Mouse (Mus musculus): ENCODE data around the gene Nrap. TPM values are rescaled to one million over a fixed set of nuclear protein-coding genes. Genes with fewer than 3 reads are reported as not detected.

The Nrap gene
- polyA plus RNA-seq, 1 experiment from 2014 or later, result 0.47 TPM

GRCm38 (mm10) chr19:56336826-56337225 lies 53.0 kb downstream of the Nrap start:
- no peak overlapping the region for H3K9ac ChIP-seq
- no peak overlapping the region for H3K4me2 ChIP-seq
- H3K4me3 ChIP-seq (replicated peaks), result no peak overlapping the region
- H3K27me3 ChIP-seq, result no peaks in the 10 kb centered on the region
- WGBS (ENCODE audit: insufficient replicate concordance), result 64% methylated on average over 12 of the region's 12 CpGs
- no peaks in the 10 kb centered on the region for H3K9me3 ChIP-seq (replicated peaks)
- no peaks in the 10 kb centered on the region for H3K4me1 ChIP-seq (replicated peaks)
- no peak for ATAC-seq (ENCODE audit: insufficient read depth)
- H3K27ac ChIP-seq (replicated peaks), result no peak overlapping the region
- H3K36me3 ChIP-seq (replicated peaks), result no peaks in the 10 kb centered on the region

DNA sequence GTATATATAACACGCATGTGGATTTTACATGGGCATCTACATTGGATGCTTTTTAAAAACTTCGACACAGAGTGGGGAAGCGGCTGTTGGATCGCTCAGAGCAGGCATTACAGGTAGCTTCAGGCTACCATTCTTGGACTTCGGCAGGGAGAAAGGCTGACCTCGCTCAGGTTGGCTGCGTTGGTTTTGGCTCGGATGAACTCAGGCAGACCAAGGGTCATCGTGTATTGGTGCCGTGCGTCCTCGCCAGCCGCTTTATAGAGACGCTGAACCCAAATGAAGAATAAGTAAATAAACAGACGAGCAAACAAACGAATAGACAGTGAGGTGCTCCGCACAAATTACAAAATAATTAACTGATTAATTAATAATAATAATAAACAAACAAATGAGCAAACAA lies 53.5 kb downstream of the Nrap start:
- Histone ChIP-seq H3K36me3 (replicated peaks) (no peaks in the 10 kb centered on the region), H3K27ac (replicated peaks) (no peak overlapping the region), H3K9ac (no peak overlapping the region), H3K4me1 (replicated peaks) (no peaks in the 10 kb centered on the region), H3K27me3 (no peaks in the 10 kb centered on the region), H3K9me3 (replicated peaks) (no peaks in the 10 kb centered on the region), H3K4me3 (replicated peaks) (no peak overlapping the region), H3K4me2 (no peak overlapping the region)
- WGBS (ENCODE audit: insufficient replicate concordance), result 78% methylated on average over 17 of the region's 17 CpGs
- ATAC-seq (ENCODE audit: insufficient read depth), result no peak

- Histone ChIP-seq H3K9ac (no peak overlapping the region), H3K9me3 (replicated peaks) (no peaks in the 10 kb centered on the region), H3K36me3 (replicated peaks) (no peaks in the 10 kb centered on the region), H3K4me2 (no peak overlapping the region), H3K27ac (replicated peaks) (no peak overlapping the region), H3K4me1 (replicated peaks) (no peaks in the 10 kb centered on the region), H3K27me3 (no peaks in the 10 kb centered on the region; the same call in 1 of the 2 replicates), H3K4me3 (replicated peaks) (no peak overlapping the region)
- ATAC-seq (ENCODE audit: insufficient read depth), result no peak
- 73% methylated on average over 21 of the region's 21 CpGs for WGBS (ENCODE audit: insufficient replicate concordance)
Measured at GRCm38 (mm10) chr19:56326243-56326855, 63.5 kb downstream of the Nrap start.

GRCm38 (mm10) chr19:56325676-56326075 lies 64.2 kb downstream of the Nrap start:
- Histone ChIP-seq H3K36me3 (replicated peaks) (no peaks in the 10 kb centered on the region), H3K4me1 (replicated peaks) (0 out of 2 replicates have a peak, but pooled peaks cover 1% of the 10 kb centered on the region), H3K9ac (no peak overlapping the region), H3K4me3 (replicated peaks) (no peak overlapping the region), H3K4me2 (no peak overlapping the region), H3K27me3 (no peaks in the 10 kb centered on the region; the same call in 1 of the 2 replicates), H3K27ac (replicated peaks) (no peak overlapping the region), H3K9me3 (replicated peaks) (no peaks in the 10 kb centered on the region)
- WGBS (ENCODE audit: insufficient replicate concordance), result 64% methylated on average over 10 of the region's 10 CpGs
- ATAC-seq (ENCODE audit: insufficient read depth), result no peak

- WGBS (ENCODE audit: insufficient replicate concordance), result 70% methylated on average over 12 of the region's 12 CpGs
Measured at GRCm38 (mm10) chr19:56321303-56321920, 68.4 kb downstream of the Nrap start.

DNA sequence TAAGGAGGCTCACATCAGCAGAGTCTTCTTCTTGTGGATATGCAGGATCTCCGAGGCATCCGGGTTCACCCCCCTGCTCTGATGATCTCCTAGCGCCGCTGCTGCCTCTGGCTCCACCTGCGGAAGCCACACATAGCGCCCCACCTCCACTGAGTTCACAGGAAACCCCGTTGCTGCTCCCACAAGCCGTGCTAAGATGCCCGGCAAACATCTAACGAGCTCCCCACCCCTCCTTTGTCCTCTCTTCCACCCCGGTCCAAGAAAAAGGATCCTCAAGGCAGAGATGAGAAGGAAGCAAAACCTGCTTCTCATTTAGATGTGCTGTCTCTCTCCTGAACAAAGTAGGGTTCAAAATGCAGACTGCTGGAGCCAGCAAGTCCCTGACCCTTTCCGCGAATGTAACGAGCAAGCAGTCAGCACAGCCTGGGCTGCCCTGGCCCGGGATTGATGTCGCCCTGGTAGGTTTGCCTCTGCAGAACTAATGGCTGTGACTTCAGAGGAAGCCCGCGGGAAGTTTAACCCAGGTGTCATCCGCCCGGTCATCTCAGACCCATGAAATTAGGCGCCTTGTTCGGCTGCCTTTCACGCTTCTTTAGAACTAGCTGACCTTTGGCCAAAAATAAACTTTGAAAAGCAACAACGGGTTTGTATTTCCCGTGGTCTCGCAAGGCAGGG lies 69.5 kb downstream of the Nrap start:
- peaks cover 21% of the 10 kb centered on the region for H3K4me1 ChIP-seq (replicated peaks)
- H3K27ac ChIP-seq (replicated peaks), result no peak overlapping the region
- H3K9ac ChIP-seq, result no peak overlapping the region
- no peaks in the 10 kb centered on the region; the same call in 1 of the 2 replicates for H3K27me3 ChIP-seq
- 0 out of 2 replicates have a peak, but pooled peaks cover 3% of the 10 kb centered on the region for H3K36me3 ChIP-seq (replicated peaks)
- H3K4me2 ChIP-seq, result peak overlapping the region; percentile 48
- no peak for ATAC-seq (ENCODE audit: insufficient read depth)
- 33% methylated on average over 26 of the region's 26 CpGs for WGBS (ENCODE audit: insufficient replicate concordance)
- H3K9me3 ChIP-seq (replicated peaks), result no peaks in the 10 kb centered on the region
- H3K4me3 ChIP-seq (replicated peaks), result no peak overlapping the region

More at GRCm38 (mm10) chr19:56321303-56321920, 68.4 kb downstream of the Nrap start:
- Histone ChIP-seq H3K9me3 (replicated peaks) (no peaks in the 10 kb centered on the region), H3K36me3 (replicated peaks) (0 out of 2 replicates have a peak, but pooled peaks cover 2% of the 10 kb centered on the region), H3K4me2 (no peak overlapping the region), H3K4me1 (replicated peaks) (peaks cover 21% of the 10 kb centered on the region), H3K9ac (no peak overlapping the region), H3K27ac (replicated peaks) (no peak overlapping the region), H3K27me3 (no peaks in the 10 kb centered on the region; the same call in 1 of the 2 replicates), H3K4me3 (replicated peaks) (no peak overlapping the region)
- no peak for ATAC-seq (ENCODE audit: insufficient read depth)

DNA sequence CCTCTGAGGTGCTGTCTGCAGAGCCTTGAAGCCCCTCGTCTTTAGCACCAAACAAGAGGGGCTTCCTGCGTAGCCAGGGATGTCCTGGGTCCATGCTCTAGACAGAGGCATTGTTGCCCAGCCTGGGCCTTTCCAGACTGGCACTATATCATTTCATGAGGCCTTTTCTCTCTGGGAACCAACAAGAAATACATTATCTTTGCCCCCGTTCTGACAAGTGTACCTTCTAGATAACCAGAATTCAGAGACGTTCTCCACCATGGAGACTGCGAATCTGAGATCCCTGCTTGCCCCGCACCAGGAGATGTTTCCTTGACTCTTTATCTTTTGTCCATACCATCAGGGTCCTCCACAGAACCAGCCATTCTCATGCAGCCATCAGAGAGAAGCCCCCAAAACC lies 70.2 kb downstream of the Nrap start:
- peak; percentile 52; the same call in 1 of the 2 replicates for ATAC-seq (ENCODE audit: insufficient read depth)
- 33% methylated on average over 6 of the region's 6 CpGs for WGBS (ENCODE audit: insufficient replicate concordance)
- peaks cover 21% of the 10 kb centered on the region for H3K4me1 ChIP-seq (replicated peaks)
- no peak overlapping the region for H3K4me3 ChIP-seq (replicated peaks)
- peak overlapping the region; percentile 48 for H3K4me2 ChIP-seq
- no peak overlapping the region for H3K27ac ChIP-seq (replicated peaks)
- H3K27me3 ChIP-seq, result no peaks in the 10 kb centered on the region; the same call in 1 of the 2 replicates
- no peak overlapping the region for H3K9ac ChIP-seq
- 0 out of 2 replicates have a peak, but pooled peaks cover 3% of the 10 kb centered on the region for H3K36me3 ChIP-seq (replicated peaks)
- H3K9me3 ChIP-seq (replicated peaks), result no peaks in the 10 kb centered on the region

DNA sequence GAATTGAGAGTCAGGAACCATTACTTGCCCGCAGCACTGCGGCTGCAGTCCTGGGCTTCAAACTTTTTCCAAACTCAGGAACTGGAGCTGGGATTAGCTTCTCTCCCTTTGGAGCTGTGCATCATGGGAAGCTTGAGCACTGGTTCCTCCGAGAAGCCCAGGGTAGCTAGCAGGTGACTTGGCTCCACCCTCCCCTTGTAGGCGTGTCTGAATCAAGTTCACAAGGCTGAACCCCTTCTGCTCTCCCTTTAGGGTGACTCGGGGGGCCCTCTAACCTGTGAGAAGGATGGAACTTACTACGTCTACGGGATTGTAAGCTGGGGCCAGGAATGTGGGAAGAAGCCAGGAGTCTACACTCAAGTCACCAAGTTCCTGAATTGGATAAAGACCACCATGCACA lies 70.6 kb downstream of the Nrap start:
- no peak overlapping the region for H3K4me2 ChIP-seq

DNA sequence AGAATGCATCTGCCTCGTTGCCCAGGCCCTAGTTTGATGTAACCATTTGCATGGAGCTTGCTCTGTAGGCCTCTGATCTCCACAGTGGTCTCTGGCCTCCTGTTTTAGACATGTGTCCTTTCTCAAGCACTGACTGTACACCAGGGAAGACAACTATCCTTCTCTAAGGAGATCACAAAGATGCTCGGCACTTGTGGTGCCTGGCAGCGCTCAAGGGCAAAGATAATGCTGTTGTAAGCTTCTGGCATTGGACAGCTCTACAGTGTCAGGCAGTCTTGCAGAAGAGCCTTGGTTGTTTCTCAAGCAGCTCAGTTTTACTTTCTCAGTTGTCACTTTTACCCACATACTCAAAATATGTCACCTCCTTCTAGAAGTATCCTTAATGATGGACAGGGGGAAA lies 73.3 kb downstream of the Nrap start:
- no peak overlapping the region for H3K27ac ChIP-seq (replicated peaks)
- peaks cover 21% of the 10 kb centered on the region for H3K4me1 ChIP-seq (replicated peaks)
- no peaks in the 10 kb centered on the region for H3K9me3 ChIP-seq (replicated peaks)
- 0 out of 2 replicates have a peak, but pooled peaks cover 3% of the 10 kb centered on the region for H3K36me3 ChIP-seq (replicated peaks)
- no peak overlapping the region for H3K4me2 ChIP-seq
- WGBS (ENCODE audit: insufficient replicate concordance), result 54% methylated on average over 3 of the region's 3 CpGs
- H3K9ac ChIP-seq, result no peak overlapping the region
- H3K4me3 ChIP-seq (replicated peaks), result no peak overlapping the region
- ATAC-seq (ENCODE audit: insufficient read depth), result no peak
- no peaks in the 10 kb centered on the region for H3K27me3 ChIP-seq

More for the DNA sequence above, 70.6 kb downstream of the Nrap start:
- Histone ChIP-seq H3K27me3 (no peaks in the 10 kb centered on the region; the same call in 1 of the 2 replicates), H3K36me3 (replicated peaks) (0 out of 2 replicates have a peak, but pooled peaks cover 3% of the 10 kb centered on the region), H3K9ac (no peak overlapping the region), H3K27ac (replicated peaks) (no peak overlapping the region), H3K9me3 (replicated peaks) (no peaks in the 10 kb centered on the region), H3K4me3 (replicated peaks) (no peak overlapping the region), H3K4me1 (replicated peaks) (peaks cover 21% of the 10 kb centered on the region)
- ATAC-seq (ENCODE audit: insufficient read depth), result peak; percentile 44; the same call in 1 of the 2 replicates
- WGBS (ENCODE audit: insufficient replicate concordance), result 59% methylated on average over 7 of the region's 7 CpGs

GRCm38 (mm10) chr19:56300835-56301234 lies 89.0 kb downstream of the Nrap start:
- Histone ChIP-seq H3K4me3 (replicated peaks) (no peak overlapping the region), H3K36me3 (replicated peaks) (no peaks in the 10 kb centered on the region), H3K4me2 (no peak overlapping the region), H3K9me3 (replicated peaks) (no peaks in the 10 kb centered on the region), H3K27ac (replicated peaks) (no peak overlapping the region), H3K4me1 (replicated peaks) (no peaks in the 10 kb centered on the region), H3K27me3 (no peaks in the 10 kb centered on the region), H3K9ac (no peak overlapping the region)
- ATAC-seq (ENCODE audit: insufficient read depth), result no peak
- 64% methylated on average over 11 of the region's 11 CpGs for WGBS (ENCODE audit: insufficient replicate concordance)

GRCm38 (mm10) chr19:56297264-56297663 lies 92.6 kb downstream of the Nrap start:
- no peaks in the 10 kb centered on the region for H3K27me3 ChIP-seq
- H3K9ac ChIP-seq, result no peak overlapping the region
- peaks cover 10% of the 10 kb centered on the region; the same call in 1 of the 2 replicates for H3K4me1 ChIP-seq (replicated peaks)
- ATAC-seq (ENCODE audit: insufficient read depth), result no peak
- no peak overlapping the region for H3K4me2 ChIP-seq
- H3K36me3 ChIP-seq (replicated peaks), result 0 out of 2 replicates have a peak, but pooled peaks cover 3% of the 10 kb centered on the region
- no peak overlapping the region for H3K27ac ChIP-seq (replicated peaks)
- H3K9me3 ChIP-seq (replicated peaks), result no peaks in the 10 kb centered on the region
- 48% methylated on average over 3 of the region's 3 CpGs for WGBS (ENCODE audit: insufficient replicate concordance)
- no peak overlapping the region for H3K4me3 ChIP-seq (replicated peaks)
